In the genomic region with DNA sequence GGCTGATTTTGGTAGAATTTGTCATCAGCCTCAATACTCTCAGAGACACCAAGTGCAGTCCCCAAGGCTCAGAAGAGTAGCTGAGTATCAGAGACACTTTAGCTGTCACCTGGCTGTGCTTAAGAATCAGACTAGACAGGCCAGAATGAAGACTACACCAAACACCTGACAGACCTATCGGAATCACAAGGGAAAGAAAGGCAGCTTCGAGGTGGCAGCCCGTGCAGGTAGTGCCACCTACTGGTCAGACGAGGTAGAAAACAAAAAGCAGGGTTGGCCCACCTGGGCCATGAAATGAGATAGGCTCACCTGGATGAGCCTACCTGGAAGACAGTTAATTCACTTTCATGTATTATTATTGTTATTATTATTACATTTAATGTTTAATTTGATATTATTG, we compare ENCODE assay signal across 8 mouse cellular contexts.
A peak's percentile ranks its signal among the peaks of the same experiment; 100 is the strongest.
DNase-seq lines count a peak whose midpoint lies in the region; ATAC-seq lines count a peak whose summit lies in the region.

No protein-coding gene starts in this region.

- peak; percentile 75 for ATAC-seq in frontal cortex, adult (ENCODE audit: low TSS enrichment)
- ATAC-seq in embryonic facial prominence, embryonic 14.5 days (ENCODE audit: low read depth) = peak; percentile 54
- ATAC-seq in intestine, embryonic 16.5 days = peak; percentile 59
- ATAC-seq in stomach, embryonic 14.5 days (ENCODE audit: insufficient number of reproducible peaks, insufficient read depth, low FRiP score, low read depth) = 0 out of 2 replicates have a peak, but pooled peaks have one; percentile 50

- H3K4me1 ChIP-seq in embryonic facial prominence, embryonic 14.5 days (ENCODE audit: control insufficient read depth, insufficient read depth, low read length) = no peaks in the 10 kb centered on the region
- no peaks in the 10 kb centered on the region for H3K4me1 ChIP-seq in intestine, embryonic 16.5 days (ENCODE audit: control insufficient read depth, insufficient read depth, low read length)
- H3K4me1 ChIP-seq in stomach, embryonic 14.5 days (ENCODE audit: control insufficient read depth, insufficient read depth, low read length) = no peaks in the 10 kb centered on the region

- no peaks in the 10 kb centered on the region for H3K36me3 ChIP-seq in embryonic facial prominence, embryonic 14.5 days (ENCODE audit: control insufficient read depth, insufficient read depth, low read length)
- no peaks in the 10 kb centered on the region for H3K36me3 ChIP-seq in intestine, embryonic 16.5 days (ENCODE audit: control insufficient read depth, insufficient read depth, low read length)
- H3K36me3 ChIP-seq in stomach, embryonic 14.5 days (ENCODE audit: control insufficient read depth, insufficient read depth, low read length) = no peaks in the 10 kb centered on the region

- H3K4me2 ChIP-seq in embryonic facial prominence, embryonic 14.5 days (ENCODE audit: low read depth, low read length) = no peak overlapping the region
- H3K4me2 ChIP-seq in intestine, embryonic 16.5 days (ENCODE audit: low read depth, low read length) = no peak overlapping the region
- no peak overlapping the region for H3K4me2 ChIP-seq in stomach, embryonic 14.5 days (replicated peaks; ENCODE audit: low read depth, low read length)

- H3K27me3 ChIP-seq in embryonic facial prominence, embryonic 14.5 days (replicated peaks; ENCODE audit: control insufficient read depth, insufficient read depth, low read length) = no peaks in the 10 kb centered on the region
- no peaks in the 10 kb centered on the region for H3K27me3 ChIP-seq in intestine, embryonic 16.5 days (replicated peaks; ENCODE audit: control insufficient read depth, insufficient read depth, low read length)
- H3K27me3 ChIP-seq in stomach, embryonic 14.5 days (ENCODE audit: control insufficient read depth, insufficient read depth, low read length) = no peaks in the 10 kb centered on the region

- H3K9ac ChIP-seq in embryonic facial prominence, embryonic 14.5 days (ENCODE audit: low read depth, low read length) = no peak overlapping the region
- no peak overlapping the region for H3K9ac ChIP-seq in intestine, embryonic 16.5 days (ENCODE audit: low read depth, low read length)
- no peak overlapping the region for H3K9ac ChIP-seq in stomach, embryonic 14.5 days (replicated peaks; ENCODE audit: low read depth, low read length)

- no peaks in the 10 kb centered on the region for H3K9me3 ChIP-seq in embryonic facial prominence, embryonic 14.5 days (ENCODE audit: control insufficient read depth, low read length)
- H3K9me3 ChIP-seq in intestine, embryonic 16.5 days (ENCODE audit: control insufficient read depth, low read length) = no peaks in the 10 kb centered on the region
- H3K9me3 ChIP-seq in stomach, embryonic 14.5 days (ENCODE audit: control insufficient read depth, low read depth, low read length) = no peaks in the 10 kb centered on the region

- no peak for DNase-seq in frontal cortex, postnatal 14 days (ENCODE audit: low spot score in 2 of 2)
- peak; percentile 54 for DNase-seq in urinary bladder, postnatal 14 days (ENCODE audit: low spot score)
- DNase-seq in urinary bladder, adult 2 months (ENCODE audit: low spot score) = no peak
- DNase-seq in embryonic facial prominence, embryonic 14.5 days (ENCODE audit: low spot score) = peak; percentile 41
- DNase-seq in lung, postnatal 10 days = peak; percentile 51

- no peak overlapping the region for H3K27ac ChIP-seq in embryonic facial prominence, embryonic 14.5 days (replicated peaks; ENCODE audit: low read depth, low read length)
- no peak overlapping the region for H3K27ac ChIP-seq in intestine, embryonic 16.5 days (ENCODE audit: low read length)
- H3K27ac ChIP-seq in stomach, embryonic 14.5 days (ENCODE audit: low read length) = no peak overlapping the region

- WGBS in embryonic facial prominence, embryonic 14.5 days = 3% methylated on average over 4 of the region's 4 CpGs
- 4% methylated on average over 4 of the region's 4 CpGs for WGBS in intestine, embryonic 16.5 days
- WGBS in stomach, embryonic 14.5 days = 4% methylated on average over 4 of the region's 4 CpGs

- H3K4me3 ChIP-seq in embryonic facial prominence, embryonic 14.5 days (ENCODE audit: low read depth, low read length) = no peak overlapping the region
- no peak overlapping the region for H3K4me3 ChIP-seq in intestine, embryonic 16.5 days (ENCODE audit: low read length)
- H3K4me3 ChIP-seq in stomach, embryonic 14.5 days (ENCODE audit: low read depth, low read length) = no peak overlapping the region

Comparison
In these comparisons a context has a peak if more than half of its experiments do, and no peak if none do; other contexts are left out.
1. DNase-seq: peak in urinary bladder, postnatal 14 days (single experiment), embryonic facial prominence, embryonic 14.5 days (single experiment) and lung, postnatal 10 days (single experiment); none in frontal cortex, postnatal 14 days (0 of 2) and urinary bladder, adult 2 months (single experiment).
2. Peak in every context shown above with its lines, with median percentiles within 50 percentile points of each other: ATAC-seq.